Mouse (Mus musculus) B cell, adult 62 days (primary cell): Measurements from ENCODE around the gene Rras. TPM values are rescaled to one million over a fixed set of nuclear protein-coding genes. Genes with fewer than 3 reads are reported as not detected.

Experiments used
- total RNA-seq: library from RNA; stranded (reverse); gene quantifications from 4 replicates; pipeline ENCODE4 v1.2.4, GENCODE M21; 2023

Rras gene
- 13.1 to 16.8 TPM (median 14.4 TPM) in 4 replicates for total RNA-seq

DNA sequence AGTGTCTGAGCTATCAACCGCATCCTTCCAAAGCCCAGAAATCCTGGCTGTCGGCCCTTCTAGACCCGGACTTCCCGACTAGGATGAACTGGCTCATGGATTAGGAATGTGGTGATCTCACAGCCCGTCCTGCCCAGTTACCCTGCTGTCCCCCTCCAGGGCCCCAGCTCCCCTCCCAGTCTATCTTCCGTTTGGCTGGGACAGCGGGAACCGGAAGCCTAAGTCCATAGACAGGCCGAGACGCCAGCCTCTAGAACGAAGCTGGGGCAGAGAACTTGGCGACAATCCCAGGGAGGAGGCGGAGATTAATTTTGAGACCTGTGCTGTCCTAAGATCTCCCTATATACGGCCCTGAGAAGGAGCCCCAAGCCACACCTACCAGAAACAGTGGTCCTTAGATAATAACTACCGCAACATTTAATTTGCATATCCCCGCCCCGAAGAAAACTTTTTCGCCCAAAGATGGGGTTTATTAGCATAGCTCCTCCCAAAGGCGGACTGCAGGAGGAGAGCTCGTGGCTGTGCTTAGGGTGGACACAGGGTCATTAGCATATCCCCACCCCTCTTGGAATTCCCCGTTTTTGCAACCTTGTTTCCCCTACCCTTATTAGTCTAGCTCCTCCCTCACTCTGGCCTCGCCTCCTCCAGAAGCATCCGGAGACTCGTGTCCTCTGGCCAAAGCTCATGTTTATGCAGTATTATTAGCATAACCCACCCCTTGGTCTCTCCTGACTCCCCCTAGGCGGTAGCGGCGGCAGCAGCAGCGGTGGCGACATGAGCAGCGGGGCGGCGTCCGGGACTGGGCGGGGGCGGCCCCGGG lies at the start of gene Rras:
Gene Rras (plus strand): TSS at position 720 of the 820 bp plus-strand sequence.

DNA sequence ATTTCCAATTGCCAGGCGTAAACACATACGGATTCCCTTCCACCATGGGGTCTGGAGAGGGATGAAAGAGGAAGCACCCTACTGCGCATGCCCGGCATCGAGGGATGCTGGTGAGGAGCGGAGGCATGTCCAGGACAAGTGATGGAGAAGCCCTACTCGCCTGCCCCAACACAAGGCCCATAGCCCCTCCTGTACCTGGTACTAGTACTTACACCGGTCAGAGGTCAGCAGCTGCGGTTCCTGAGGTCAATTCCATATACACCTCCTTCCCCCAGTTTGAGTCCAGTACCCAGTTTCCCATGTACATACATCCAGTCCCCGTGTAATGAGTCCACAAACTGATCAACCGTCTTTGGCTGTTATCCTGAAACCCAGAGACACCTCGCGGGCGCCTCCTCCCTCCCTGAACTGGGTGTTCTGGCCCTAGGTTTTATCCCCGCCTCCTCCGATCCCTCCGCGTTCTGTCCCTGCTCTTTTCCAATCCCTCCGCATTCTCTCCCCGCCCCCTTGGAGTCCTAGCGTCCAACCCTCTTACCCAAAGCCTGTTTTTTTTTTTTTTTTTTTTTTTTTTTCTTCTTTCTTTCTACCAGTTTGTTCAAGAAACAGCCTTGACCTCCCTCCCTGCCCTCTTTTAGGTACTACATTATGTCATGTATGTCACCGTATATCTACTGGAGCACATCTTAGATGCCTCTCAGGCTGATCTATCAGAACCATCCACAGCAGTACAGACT lies 43.2 kb upstream of the Rras start, which contains the start of gene Cpt1c:
Gene Cpt1c (minus strand): TSS at position 469 of the 734 bp plus-strand sequence.

DNA sequence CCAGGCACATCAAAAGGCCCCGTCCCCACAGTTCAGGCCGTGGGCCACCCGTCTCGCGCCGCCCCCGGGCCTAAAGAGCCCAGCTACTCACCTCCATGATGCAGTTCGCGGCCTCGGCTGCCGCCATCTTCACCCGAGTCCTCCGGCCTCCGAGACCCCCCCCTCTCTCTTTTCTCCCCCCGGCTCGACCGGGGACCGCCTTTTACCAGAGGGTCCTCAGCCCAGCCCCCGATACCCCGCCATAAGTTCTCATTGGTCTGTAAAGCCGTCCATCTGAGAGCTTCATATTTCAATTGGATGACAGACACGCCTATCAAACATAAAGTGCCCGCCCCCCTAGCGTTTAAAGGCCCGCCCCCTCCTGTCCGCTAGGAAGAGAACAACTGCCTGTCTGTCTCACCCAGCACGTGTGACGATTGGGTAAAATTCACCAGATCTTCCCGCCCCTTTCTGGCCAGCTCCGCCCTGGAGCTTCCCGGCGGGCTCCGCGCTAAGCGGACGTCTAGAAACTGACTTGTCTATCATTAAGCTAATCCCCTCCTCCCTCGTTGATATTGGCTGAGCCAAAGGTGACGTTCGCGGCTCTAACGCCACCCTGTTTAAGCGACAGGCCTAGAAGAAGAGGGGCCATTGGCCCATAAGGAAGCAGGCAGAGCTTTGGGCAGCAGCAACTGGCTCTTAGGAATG lies 31.4 kb upstream of the Rras start, which contains the start of gene Prmt1:
Gene Prmt1 (minus strand): TSS at position 377 of the 687 bp plus-strand sequence.

GRCm38 (mm10) chr7:44997231-44997939 lies 20.4 kb upstream of the Rras start, which contains the start of gene Irf3:
Gene Irf3 (plus strand): TSS chr7:44997648.

GRCm38 (mm10) chr7:44998501-44998955 lies 19.2 kb upstream of the Rras start, which contains the start of gene Bcl2l12:
Gene Bcl2l12 (minus strand): TSS chr7:44998712.

GRCm38 (mm10) chr7:45015957-45016612 lies 1.7 kb upstream of the Rras start, which contains the start of gene Scaf1:
Gene Scaf1 (minus strand): TSS chr7:45016363.

GRCm38 (mm10) chr7:45052862-45053116 lies 35.0 kb downstream of the Rras start, which contains the start of gene Prr12:
Gene Prr12 (minus strand): TSS chr7:45052881.

GRCm38 (mm10) chr7:45062239-45062835 lies 44.6 kb downstream of the Rras start, which contains the start of the genes Nosip and Prrg2:
Gene Nosip (plus strand): TSS chr7:45062429.
Gene Prrg2 (minus strand): TSS chr7:45062677.

Other genes starting within 250 kb of the Rras start
- 38.1 to 43.6 TPM (median 42.2 TPM) in 4 replicates for gene Nup62, start 201.9 kb upstream of the Rras start, total RNA-seq
- gene Il4i1, start 201.6 kb upstream of the Rras start, total RNA-seq, result 107 to 141 TPM (median 132 TPM) in 4 replicates
- 4.4 to 5.2 TPM (median 4.4 TPM) in 4 replicates for gene Atf5, start 201.3 kb upstream of the Rras start, total RNA-seq
- 29.9 to 41.1 TPM (median 31.8 TPM) in 4 replicates for gene Akt1s1, start 169.0 kb upstream of the Rras start, total RNA-seq
- 115 to 148 TPM (median 127 TPM) in 4 replicates for gene Tbc1d17, start 168.9 kb upstream of the Rras start, total RNA-seq
- 67.9 to 83.2 TPM (median 71.0 TPM) in 4 replicates for gene Pnkp, start 160.8 kb upstream of the Rras start, total RNA-seq
- gene Ptov1, start 148.2 kb upstream of the Rras start, total RNA-seq, result 15.9 to 30.2 TPM (median 18.0 TPM) in 4 replicates
- 55.3 to 70.3 TPM (median 69.2 TPM) in 4 replicates for gene Med25, start 125.2 kb upstream of the Rras start, total RNA-seq
- 23.2 to 35.7 TPM (median 31.8 TPM) in 4 replicates for gene Fuz, start 121.9 kb upstream of the Rras start, total RNA-seq
- gene Ap2a1, start 88.5 kb upstream of the Rras start, total RNA-seq, result 80.9 to 89.4 TPM (median 83.8 TPM) in 4 replicates
- not detected in 4 replicates for gene Tsks, start 74.8 kb upstream of the Rras start, total RNA-seq
- 0.60 TPM in 1 of 4 replicates, not detected in the others for gene Cpt1c, start 43.1 kb upstream of the Rras start, total RNA-seq
- 144 to 150 TPM (median 149 TPM) in 4 replicates for gene Prmt1, start 31.4 kb upstream of the Rras start, total RNA-seq
- gene Irf3, start 20.3 kb upstream of the Rras start, total RNA-seq, result 149 to 182 TPM (median 160 TPM) in 4 replicates
- 31.3 to 35.1 TPM (median 34.3 TPM) in 4 replicates for gene Bcl2l12, start 19.2 kb upstream of the Rras start, total RNA-seq
- gene Scaf1, start 1.6 kb upstream of the Rras start, total RNA-seq, result 92.2 to 102 TPM (median 101 TPM) in 4 replicates
- gene Prr12, start 34.9 kb downstream of the Rras start, total RNA-seq, result 69.9 to 75.6 TPM (median 73.7 TPM) in 4 replicates
- 51.4 to 59.1 TPM (median 57.5 TPM) in 4 replicates for gene Nosip, start 44.5 kb downstream of the Rras start, total RNA-seq
- 2.5 to 3.6 TPM (median 3.0 TPM) in 4 replicates for gene Prrg2, start 44.7 kb downstream of the Rras start, total RNA-seq
- gene Rcn3, start 74.3 kb downstream of the Rras start, total RNA-seq, result 2.1 to 5.0 TPM (median 2.8 TPM) in 4 replicates
- 27.9 to 34.9 TPM (median 30.5 TPM) in 4 replicates for gene Fcgrt, start 85.9 kb downstream of the Rras start, total RNA-seq
- gene Rps11, start 106.5 kb downstream of the Rras start, total RNA-seq, result 2,382 to 2,495 TPM (median 2,446 TPM) in 4 replicates
- gene Rpl13a, start 110.8 kb downstream of the Rras start, total RNA-seq, result 4,153 to 4,573 TPM (median 4,453 TPM) in 4 replicates
- not detected in 4 replicates for gene Gm45713, start 118.3 kb downstream of the Rras start, total RNA-seq
- 65.5 to 79.4 TPM (median 71.3 TPM) in 4 replicates for gene Flt3l, start 118.5 kb downstream of the Rras start, total RNA-seq
- 40.9 to 53.7 TPM (median 42.8 TPM) in 4 replicates for gene Pih1d1, start 136.3 kb downstream of the Rras start, total RNA-seq
- 104 to 117 TPM (median 113 TPM) in 4 replicates for gene Aldh16a1, start 136.6 kb downstream of the Rras start, total RNA-seq
- gene Slc17a7, start 146.0 kb downstream of the Rras start, total RNA-seq, result not detected in 4 replicates
- gene Gfy, start 161.6 kb downstream of the Rras start, total RNA-seq, result not detected in 4 replicates
- not detected in 4 replicates for gene Pth2, start 163.0 kb downstream of the Rras start, total RNA-seq
- gene Ccdc155, start 186.9 kb downstream of the Rras start, total RNA-seq, result 0.33 to 1.3 TPM (median 0.63 TPM) in 4 replicates
- gene Dkkl1, start 194.2 kb downstream of the Rras start, total RNA-seq, result 0.86 to 2.6 TPM (median 1.2 TPM) in 3 of 4 replicates, not detected in the other
- gene Tead2, start 197.8 kb downstream of the Rras start, total RNA-seq, result not detected in 4 replicates
- gene Cd37, start 221.2 kb downstream of the Rras start, total RNA-seq, result 1,712 to 1,809 TPM (median 1,728 TPM) in 4 replicates
- gene Slc6a16, start 223.1 kb downstream of the Rras start, total RNA-seq, result not detected in 4 replicates